Mouse (Mus musculus) brain, embryonic 14.5 days (tissue): Measurements from ENCODE around the gene Nudcd3.

ENCODE experiments used
- CTCF ChIP-seq: fragments of 200-500 bp; IDR thresholded peaks from 2 replicates; pipeline ENCODE4 v1.5.1; 2012; ENCODE audit warnings: inconsistent platforms, mild to moderate bottlenecking, moderate library complexity, borderline replicate concordance; ENCODE audit not compliant: insufficient read depth, insufficient read length; ENCODE audit errors: extremely low read depth
- POLR2A ChIP-seq: fragments of 200-500 bp; IDR thresholded peaks from 2 replicates; pipeline ENCODE4 v1.6.1; 2012; ENCODE audit warnings: mild to moderate bottlenecking, inconsistent platforms, borderline replicate concordance; ENCODE audit not compliant: poor library complexity, insufficient read depth, insufficient read length, severe bottlenecking; ENCODE audit errors: extremely low read depth

- TF ChIP-seq CTCF (no peak), POLR2A (no peak)
Observed at GRCm38 (mm10) chr11:6068181-6068957, 131.8 kb downstream of the Nudcd3 start.
